Mouse (Mus musculus) ES-CJ7 (cell line): ENCODE measurements around the gene Ppp1r15b.

ENCODE experiments used
- DNase-seq: peaks from one replicate; pipeline ENCODE4 v3.0.0; 2011; ENCODE audit warnings: low read depth, low spot score

Gene Ppp1r15b

GRCm38 (mm10) chr1:133188719-133189118, 57.8 kb downstream of the Ppp1r15b start:
- no peak for DNase-seq
